Mouse (Mus musculus) heart, embryonic 11.5 days (tissue): ENCODE results near the gene Gucy2d. TPM values are rescaled to one million over a fixed set of nuclear protein-coding genes. Genes with fewer than 3 reads are reported as not detected.

ENCODE experiments used
- ATAC-seq: fragments of 200-750 bp; cut with Nextera tagmentation; replicated peaks from 2 replicates; pipeline ENCODE4 v1.8.0; 2017; ENCODE audit warnings: moderate library complexity; ENCODE audit not compliant: insufficient number of reproducible peaks, low FRiP score, low TSS enrichment
- H3K27ac ChIP-seq: fragments of 300-500 bp; sonication (generic); 2 replicates; pipeline ENCODE4 v1.5.1; 2014; ENCODE audit warnings: mild to moderate bottlenecking, low read depth, low read length
- H3K27me3 ChIP-seq: fragments of 300-500 bp; sonication (generic); 2 replicates; pipeline ENCODE4 v1.6.1; 2014; ENCODE audit warnings: mild to moderate bottlenecking, low read length, mixed read lengths; ENCODE audit not compliant: control insufficient read depth, insufficient read depth
- H3K36me3 ChIP-seq: fragments of 300-500 bp; sonication (generic); 2 replicates; pipeline ENCODE4 v1.6.1; 2014; ENCODE audit warnings: mild to moderate bottlenecking, low read length, moderate library complexity, mixed read lengths; ENCODE audit not compliant: control insufficient read depth, insufficient read depth
- H3K4me1 ChIP-seq: fragments of 300-500 bp; sonication (generic); 2 replicates; pipeline ENCODE4 v1.6.1; 2014; ENCODE audit warnings: low read length; ENCODE audit not compliant: control insufficient read depth, insufficient read depth
- H3K4me2 ChIP-seq: fragments of 300-500 bp; sonication (generic); 2 replicates; pipeline ENCODE4 v1.6.1; 2014; ENCODE audit warnings: mild to moderate bottlenecking, moderate library complexity
- H3K4me3 ChIP-seq: fragments of 300-500 bp; sonication (generic); 2 replicates; pipeline ENCODE4 v1.5.1; 2014; ENCODE audit warnings: low read depth, low read length
- H3K9ac ChIP-seq: fragments of 300-500 bp; sonication (generic); 2 replicates; pipeline ENCODE4 v1.6.1; 2014; ENCODE audit warnings: mild to moderate bottlenecking, low read depth, low read length, moderate library complexity
- H3K9me3 ChIP-seq: fragments of 300-500 bp; sonication (generic); replicated peaks from 2 replicates; pipeline ENCODE4 v1.6.1; 2016; ENCODE audit warnings: low read length; ENCODE audit not compliant: control insufficient read depth
- WGBS: fragments of 180-500 bp; shearing (Covaris S2); extraction: QIAGEN DNeasy Blood & Tissue Kit; methylation state at CpG from one replicate; pipeline ENCODE4 v1.1.7; 2014; ENCODE audit not compliant: insufficient replicate concordance; 5-methylcytosine and 5-hydroxymethylcytosine counted together
- polyA plus RNA-seq: library from polyadenylated mRNA; unstranded; fragments of >200 nt; fragmentation: Nextera tagmentation; extraction: Ambion mirVana; gene quantifications from 2 replicates; pipeline ENCODE4 v1.2.1, GENCODE M21; 2014

The Gucy2d gene
- polyA plus RNA-seq, 1 experiment from 2014 or later: 0.10 TPM

GRCm38 (mm10) chr7:98454397-98455120, 14.3 kb downstream of the Gucy2d start:
- no peaks in the 10 kb centered on the region for H3K9me3 ChIP-seq
- no peaks in the 10 kb centered on the region for H3K27me3 ChIP-seq
- no peak for ATAC-seq
- H3K4me2 ChIP-seq: no peak overlapping the region
- no peak overlapping the region for H3K27ac ChIP-seq
- no peaks in the 10 kb centered on the region for H3K4me1 ChIP-seq
- no peak overlapping the region for H3K9ac ChIP-seq
- no peaks in the 10 kb centered on the region for H3K36me3 ChIP-seq
- no peak overlapping the region for H3K4me3 ChIP-seq
- 62% methylated on average over 10 of the region's 10 CpGs for WGBS

GRCm38 (mm10) chr7:98460319-98460718, 20.1 kb downstream of the Gucy2d start:
- H3K9me3 ChIP-seq: no peaks in the 10 kb centered on the region
- H3K4me1 ChIP-seq: no peaks in the 10 kb centered on the region
- 57% methylated on average over 7 of the region's 7 CpGs for WGBS
- no peak overlapping the region for H3K9ac ChIP-seq
- ATAC-seq: no peak
- H3K4me3 ChIP-seq: no peak overlapping the region
- H3K27ac ChIP-seq: no peak overlapping the region
- no peaks in the 10 kb centered on the region for H3K36me3 ChIP-seq
- no peaks in the 10 kb centered on the region for H3K27me3 ChIP-seq
- H3K4me2 ChIP-seq: no peak overlapping the region

DNA sequence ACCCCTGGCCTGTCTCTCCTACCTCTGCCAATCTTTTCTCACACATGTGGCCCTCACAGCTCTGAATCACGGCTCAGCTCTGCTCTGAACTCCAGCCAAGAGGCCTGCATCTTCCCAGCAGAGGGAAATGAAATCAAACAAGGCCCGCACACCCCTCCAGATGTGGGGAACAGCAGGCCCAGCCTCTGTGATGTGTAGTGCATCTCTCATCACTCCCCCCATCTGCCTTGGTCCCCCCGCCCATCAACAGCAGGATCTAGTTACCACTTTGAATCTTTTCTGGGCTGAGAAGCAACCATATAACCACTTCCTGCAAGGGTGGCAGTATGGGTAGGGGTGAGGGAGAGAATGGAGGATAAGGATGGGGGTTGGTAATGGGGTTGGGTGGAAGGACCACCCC, 28.9 kb downstream of the Gucy2d start:
- 0 out of 2 replicates have a peak, but pooled peaks cover 2% of the 10 kb centered on the region for H3K4me1 ChIP-seq
- H3K36me3 ChIP-seq: no peaks in the 10 kb centered on the region
- no peak overlapping the region for H3K27ac ChIP-seq
- H3K9me3 ChIP-seq: no peaks in the 10 kb centered on the region
- H3K4me3 ChIP-seq: no peak overlapping the region
- no peak overlapping the region for H3K4me2 ChIP-seq
- ATAC-seq: no peak
- H3K9ac ChIP-seq: no peak overlapping the region
- peaks cover 2% of the 10 kb centered on the region; the same call in 1 of the 2 replicates for H3K27me3 ChIP-seq
- WGBS: 64% methylated on average over 3 of the region's 3 CpGs

DNA sequence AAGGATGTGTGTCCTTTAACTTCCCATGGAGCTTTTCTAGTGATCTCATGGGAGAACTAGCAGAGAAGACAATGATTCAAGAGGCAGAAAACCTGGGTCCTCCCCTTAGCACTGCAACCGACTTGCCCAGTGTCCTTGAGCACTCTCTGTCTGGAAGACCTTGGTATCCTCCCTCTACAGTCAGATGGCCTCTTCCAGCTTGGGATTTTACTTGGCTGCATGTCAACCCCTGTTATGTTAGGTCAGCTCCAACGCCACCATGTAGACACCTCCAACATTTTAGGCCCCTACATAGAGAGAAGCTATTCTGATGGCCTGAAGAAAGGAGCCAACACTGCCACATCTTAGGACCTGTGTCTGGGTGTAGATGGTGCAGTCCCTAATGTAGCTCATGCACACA, 32.3 kb downstream of the Gucy2d start:
- Histone ChIP-seq H3K9ac (no peak overlapping the region), H3K9me3 (no peaks in the 10 kb centered on the region), H3K4me2 (no peak overlapping the region), H3K27me3 (peaks cover 2% of the 10 kb centered on the region; the same call in 1 of the 2 replicates), H3K4me3 (no peak overlapping the region), H3K27ac (no peak overlapping the region), H3K4me1 (peaks cover 2% of the 10 kb centered on the region; the same call in 1 of the 2 replicates), H3K36me3 (no peaks in the 10 kb centered on the region)
- ATAC-seq: no peak
- WGBS: 71% methylated on average over 2 of the region's 2 CpGs

DNA sequence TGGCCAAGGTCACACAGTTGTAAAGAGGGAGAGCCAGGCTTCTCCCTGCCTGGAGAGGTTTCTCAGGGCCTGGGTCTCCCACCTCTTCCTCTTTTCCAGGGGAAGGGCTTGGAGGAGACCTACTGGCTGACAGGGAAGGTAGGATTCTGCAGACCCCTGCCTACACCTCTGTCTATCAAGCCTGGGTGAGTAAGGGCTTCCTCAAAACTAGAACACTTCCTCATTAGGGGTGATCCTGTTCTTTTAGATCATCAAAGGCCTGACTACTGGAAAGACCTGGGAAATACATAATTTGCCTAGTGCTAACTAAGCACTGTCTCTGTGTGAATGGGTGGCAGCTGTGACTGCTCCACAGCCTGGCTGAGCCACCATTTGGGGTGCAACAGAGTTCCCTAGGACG, 34.3 kb downstream of the Gucy2d start:
- Histone ChIP-seq H3K4me1 (peaks cover 2% of the 10 kb centered on the region; the same call in 1 of the 2 replicates), H3K4me2 (no peak overlapping the region), H3K9ac (no peak overlapping the region), H3K9me3 (no peaks in the 10 kb centered on the region), H3K27ac (no peak overlapping the region), H3K36me3 (no peaks in the 10 kb centered on the region), H3K27me3 (peaks cover 9% of the 10 kb centered on the region), H3K4me3 (no peak overlapping the region)
- ATAC-seq: no peak
- 70% methylated on average over 1 of the region's 1 CpGs for WGBS

GRCm38 (mm10) chr7:98477153-98477552, 36.9 kb downstream of the Gucy2d start:
- Histone ChIP-seq H3K4me3 (no peak overlapping the region), H3K9me3 (no peaks in the 10 kb centered on the region), H3K4me1 (peaks cover 2% of the 10 kb centered on the region; the same call in 1 of the 2 replicates), H3K27me3 (peaks cover 12% of the 10 kb centered on the region), H3K4me2 (no peak overlapping the region), H3K36me3 (no peaks in the 10 kb centered on the region), H3K9ac (no peak overlapping the region), H3K27ac (no peak overlapping the region)
- no peak for ATAC-seq
- whole genome bisulfite sequencing: 74% methylated on average over 4 of the region's 4 CpGs

DNA sequence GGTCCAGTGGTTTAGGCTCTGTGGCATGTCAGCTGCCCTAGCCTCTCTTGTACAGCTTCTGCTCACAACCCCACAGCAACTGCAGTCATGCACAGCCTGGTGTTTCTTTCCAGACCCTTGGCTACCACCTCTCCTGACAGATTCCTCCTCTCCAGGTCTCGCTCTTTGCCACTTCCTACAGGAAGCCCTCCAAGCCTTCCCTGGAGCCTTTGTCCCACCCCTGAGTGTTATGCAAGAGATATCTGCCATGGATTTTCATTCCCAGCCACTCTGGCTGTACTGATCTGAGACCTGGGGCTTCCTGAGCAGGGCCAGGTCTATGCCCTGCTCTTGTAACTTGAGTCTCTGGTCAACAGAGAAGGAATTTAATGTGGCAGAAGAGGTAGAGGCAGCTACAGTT, 40.3 kb downstream of the Gucy2d start:
- no peak overlapping the region for H3K27ac ChIP-seq
- no peaks in the 10 kb centered on the region for H3K9me3 ChIP-seq
- 88% methylated on average over 1 of the region's 1 CpGs for whole genome bisulfite sequencing
- H3K27me3 ChIP-seq: peaks cover 12% of the 10 kb centered on the region
- no peaks in the 10 kb centered on the region for H3K36me3 ChIP-seq
- peaks cover 12% of the 10 kb centered on the region for H3K4me1 ChIP-seq
- H3K9ac ChIP-seq: no peak overlapping the region
- no peak for ATAC-seq
- no peak overlapping the region for H3K4me2 ChIP-seq
- no peak overlapping the region for H3K4me3 ChIP-seq

DNA sequence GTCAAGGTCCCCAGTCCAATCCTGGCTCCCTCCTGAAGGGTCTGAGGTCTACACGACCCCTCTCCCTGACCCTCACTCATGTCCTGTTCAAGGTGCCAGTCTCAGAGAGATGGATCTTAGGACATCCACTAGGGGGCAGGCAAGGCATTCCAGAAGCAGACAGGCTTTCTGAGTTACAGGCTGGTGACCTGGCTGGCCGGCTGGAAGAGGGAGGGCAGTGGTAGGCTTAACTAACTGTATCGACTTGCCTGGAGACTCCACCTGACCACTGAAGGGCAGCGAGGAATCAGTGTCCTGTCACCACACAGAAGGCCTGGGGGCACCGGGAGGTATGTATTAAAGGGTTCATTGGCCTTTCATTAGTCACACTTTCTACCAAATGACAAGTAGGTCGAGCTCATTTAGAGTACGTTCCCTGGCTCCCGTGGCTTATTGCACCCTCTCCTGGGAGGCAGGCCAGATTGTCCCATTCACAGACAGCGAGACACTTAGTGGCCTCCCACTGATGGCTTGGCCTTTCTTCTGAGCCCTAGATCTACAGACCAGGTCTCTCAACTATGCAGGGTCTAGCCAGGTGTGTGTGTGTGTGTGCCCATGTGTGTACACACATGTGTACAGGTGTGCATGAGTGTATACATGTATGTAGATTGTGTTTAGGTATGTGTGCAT, 41.0 kb downstream of the Gucy2d start:
- Histone ChIP-seq H3K9ac (no peak overlapping the region), H3K4me2 (no peak overlapping the region), H3K4me3 (no peak overlapping the region), H3K27ac (no peak overlapping the region), H3K27me3 (peaks cover 12% of the 10 kb centered on the region), H3K4me1 (peaks cover 12% of the 10 kb centered on the region), H3K9me3 (no peaks in the 10 kb centered on the region), H3K36me3 (no peaks in the 10 kb centered on the region)
- 22% methylated on average over 9 of the region's 9 CpGs for WGBS
- no peak for ATAC-seq
